Mouse (Mus musculus) naive thymus-derived CD4-positive, alpha-beta T cell, adult 5 months (primary cell): ENCODE results near the gene Gm7970. TPM values are rescaled to one million over a fixed set of nuclear protein-coding genes. Genes with fewer than 3 reads are reported as not detected.

Experiments
- polyA plus RNA-seq: library from polyadenylated mRNA; unstranded; fragments of 100-300 nt; shearing (Covaris generic); gene quantifications from one replicate; pipeline ENCODE4 v1.2.1, GENCODE M21; 2017

Gm7970 gene
- not detected for polyA plus RNA-seq

GRCm38 (mm10) chr14:41555483-41555882, at the start of gene Gm7970:
Gene Gm7970, minus strand, starts transcription at chr14:41555583.

DNA sequence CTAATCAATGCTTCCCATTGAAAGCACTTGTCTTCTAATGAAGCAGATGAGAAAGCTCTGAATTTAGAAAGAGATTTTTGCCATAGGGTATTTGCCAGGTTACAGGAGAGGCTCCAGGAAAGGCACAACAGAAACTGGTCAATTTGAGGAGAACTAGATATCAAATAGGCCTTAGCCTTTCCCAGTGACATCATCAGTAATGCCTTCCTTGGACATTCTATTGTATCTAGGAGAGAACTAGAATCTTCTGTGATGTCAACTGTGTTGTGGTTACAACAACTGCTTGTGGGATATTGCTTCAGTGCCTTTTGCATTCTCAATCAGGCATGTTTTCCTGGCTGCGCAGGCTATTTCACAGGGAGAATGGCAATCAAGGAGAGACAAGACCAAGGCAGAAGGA, 17.5 kb upstream of the Gm7970 start, which contains the start of gene 1700049E17Rik2:
1700049E17Rik2 (plus strand) TSS at position 301 of the 400 bp plus-strand sequence.

Other genes with a start within 250 kb of the Gm7970 start
- gene Gm5798, start 207.0 kb downstream of the Gm7970 start, polyA plus RNA-seq: not detected
- not detected for gene Gm7945, start 169.2 kb downstream of the Gm7970 start, polyA plus RNA-seq
- gene Gm6482, start 147.3 kb downstream of the Gm7970 start, polyA plus RNA-seq: not detected
- gene Gm7954, start 102.1 kb downstream of the Gm7970 start, polyA plus RNA-seq: not detected
- gene Gm3486, start 66.1 kb downstream of the Gm7970 start, polyA plus RNA-seq: not detected
- gene 1700049E17Rik2, start 17.6 kb upstream of the Gm7970 start, polyA plus RNA-seq: not detected
- not detected for gene Gm3072, start 69.0 kb upstream of the Gm7970 start, polyA plus RNA-seq
- not detected for gene Gm3676, start 90.9 kb upstream of the Gm7970 start, polyA plus RNA-seq
- gene Gm8068, start 146.3 kb upstream of the Gm7970 start, polyA plus RNA-seq: not detected
- gene Gm7929, start 195.0 kb upstream of the Gm7970 start, polyA plus RNA-seq: not detected
- not detected for gene Gm47189, start 216.9 kb upstream of the Gm7970 start, polyA plus RNA-seq